Mouse (Mus musculus) spleen, adult 2 months (tissue): ENCODE results near the gene Rnf214.
A peak's percentile ranks its signal among the peaks of the same experiment; 100 is the strongest.

Source experiments
- CTCF ChIP-seq: fragments of 200-500 bp; IDR thresholded peaks from 2 replicates; pipeline ENCODE4 v1.5.1; 2011; ENCODE audit warnings: mild to moderate bottlenecking, inconsistent platforms; ENCODE audit not compliant: insufficient read depth, insufficient read length, insufficient replicate concordance; ENCODE audit errors: extremely low read depth
- POLR2A ChIP-seq: fragments of 200-500 bp; IDR thresholded peaks from 2 replicates; pipeline ENCODE4 v1.6.1; 2011; ENCODE audit warnings: low read depth, low read length, inconsistent platforms

GRCm38 (mm10) chr9:45829107-45829506 is 77.6 kb downstream of the Rnf214 start:
- TF ChIP-seq POLR2A: no peak
- peak; percentile 58; the same call in 1 of the 2 replicates for TF ChIP-seq CTCF
